Mouse (Mus musculus): ENCODE data around the gene Gm9495. TPM values are rescaled to one million over a fixed set of nuclear protein-coding genes. Genes with fewer than 3 reads are reported as not detected.

Gm9495 gene
- total and polyA plus RNA-seq, 3 experiments, result not detected

- Histone ChIP-seq H3K79me2 (replicated peaks; ENCODE audit: control insufficient read depth, extremely low read depth, insufficient read depth, poor library complexity, severe bottlenecking) (0 out of 2 replicates have a peak, but pooled peaks cover 3% of the 10 kb centered on the region), H3K27ac (ENCODE audit: insufficient read depth, low read depth) (no peak overlapping the region), H3K27me3 (replicated peaks) (no peaks in the 10 kb centered on the region), H3K4me3 (replicated peaks in 1 of 3; ENCODE audit: low read depth in 2 of 3, low read length in 2 of 3, poor library complexity in 1 of 3) (no peak overlapping the region), H3K36me3 (replicated peaks in 1 of 2; ENCODE audit: control insufficient read depth in 1 of 2, insufficient read depth in 1 of 2, low read length in 1 of 2) (no peaks in the 10 kb centered on the region), H3K9me3 (replicated peaks; ENCODE audit: low read length) (peaks cover 7% of the 10 kb centered on the region), H3K9ac (ENCODE audit: insufficient read depth, low read depth) (no peak overlapping the region), H3K4me2 (ENCODE audit: insufficient read depth, low read depth, poor library complexity, severe bottlenecking) (no peak overlapping the region), H3K4me1 (ENCODE audit: control insufficient read depth in 1 of 2, insufficient read depth in 2 of 2) (peaks cover 2 to 8% of the 10 kb centered on the region in 2 experiments; a peak in 3 of 4 replicates)
- dilution Hi-C loops (cut with MboI; ENCODE audit: extremely low pct_ligation_motif_present, extremely low pct_unique_long_range_greater_than_20kb, low sequenced_read_pairs), result no loop called here
- in situ Hi-C loops (cut with MboI; ENCODE audit: low pct_ligation_motif_present, low pct_unique_long_range_greater_than_20kb, low sequenced_read_pairs), result no loop called here
- DNase-seq (ENCODE audit: extremely low read depth), result no peak
- TF ChIP-seq PAX5 (IDR thresholded peaks at IDR 0.05; ENCODE audit: low read length), result no peak
- TF ChIP-seq ZKSCAN1 (IDR thresholded peaks at IDR 0.05; ENCODE audit: borderline replicate concordance, low read depth, low read length), result no peak
- no peak for TF ChIP-seq SMC3 (IDR thresholded peaks at IDR 0.05; ENCODE audit: low read depth, low read length)
- TF ChIP-seq MAX (IDR thresholded peaks at IDR 0.05; ENCODE audit: low read length), result no peak
- no peak for TF ChIP-seq ZNF384 (IDR thresholded peaks at IDR 0.05; ENCODE audit: low read depth, low read length)
- TF ChIP-seq ZC3H11A (IDR thresholded peaks at IDR 0.05; ENCODE audit: low read depth, low read length), result no peak
- no peak for TF ChIP-seq ZMIZ1 (IDR thresholded peaks at IDR 0.05; ENCODE audit: low read depth, low read length)
- no peak for TF ChIP-seq MAZ (IDR thresholded peaks at IDR 0.05; ENCODE audit: low read depth, low read length)
- no peak for TF ChIP-seq NRF1 (IDR thresholded peaks at IDR 0.05; ENCODE audit: low read depth, low read length)
Measured at GRCm38 (mm10) chr8:69399181-69399955, 54.0 kb downstream of the Gm9495 start.

- Histone ChIP-seq H3K9me3 (replicated peaks; ENCODE audit: low read length) (peaks cover 14% of the 10 kb centered on the region), H3K36me3 (replicated peaks in 1 of 2; ENCODE audit: control insufficient read depth in 1 of 2, insufficient read depth in 1 of 2, low read length in 1 of 2) (peaks cover 0 to 10% of the 10 kb centered on the region in 2 experiments), H3K4me2 (ENCODE audit: insufficient read depth, low read depth, poor library complexity, severe bottlenecking) (no peak overlapping the region), H3K9ac (ENCODE audit: insufficient read depth, low read depth) (peak overlapping the region; percentile 63; the same call in 1 of the 2 replicates), H3K4me3 (replicated peaks in 1 of 3; ENCODE audit: low read depth in 2 of 3, low read length in 2 of 3, poor library complexity in 1 of 3) (peak overlapping the region in 1 of 3 experiments; percentile 96), H3K27ac (ENCODE audit: insufficient read depth, low read depth) (no peak overlapping the region), H3K79me2 (replicated peaks; ENCODE audit: control insufficient read depth, extremely low read depth, insufficient read depth, poor library complexity, severe bottlenecking) (peaks cover 13% of the 10 kb centered on the region; the same call in 1 of the 2 replicates), H3K4me1 (ENCODE audit: control insufficient read depth in 1 of 2, insufficient read depth in 2 of 2) (peaks cover 7 to 17% of the 10 kb centered on the region in 2 experiments; a peak in 3 of 4 replicates), H3K27me3 (replicated peaks) (no peaks in the 10 kb centered on the region)
- in situ Hi-C loops (cut with MboI; ENCODE audit: low pct_ligation_motif_present, low pct_unique_long_range_greater_than_20kb, low sequenced_read_pairs) (no loop called here), dilution Hi-C loops (cut with MboI; ENCODE audit: extremely low pct_ligation_motif_present, extremely low pct_unique_long_range_greater_than_20kb, low sequenced_read_pairs) (no loop called here)
- no peak for DNase-seq (ENCODE audit: extremely low read depth)
- no peak for TF ChIP-seq KAT2A (IDR thresholded peaks at IDR 0.05; ENCODE audit: insufficient replicate concordance, low read length)
Measured at GRCm38 (mm10) chr8:69396196-69396595, 57.2 kb downstream of the Gm9495 start.

Measured in CH12.LX (cell line).